Mouse (Mus musculus) CH12.LX (cell line): Measurements from ENCODE around the gene Ccdc15. TPM values are rescaled to one million over a fixed set of nuclear protein-coding genes. Genes with fewer than 3 reads are reported as not detected.

Experiments
- DNase-seq: peaks from one replicate; pipeline ENCODE4 v3.0.0-alpha.2; 2013; ENCODE audit errors: extremely low read depth
- H3K27ac ChIP-seq: 2 replicates; pipeline ENCODE4 v1.5.1; 2012; ENCODE audit warnings: low read depth, mild to moderate bottlenecking, control low read depth, moderate library complexity; ENCODE audit not compliant: insufficient read depth
- H3K27me3 ChIP-seq: replicated peaks from 2 replicates; pipeline ENCODE3; 2012; ENCODE audit warnings: inconsistent platforms
- H3K36me3 ChIP-seq, 2 experiments: replicated peaks in 1 of 2; 2 replicates each; pipeline versions ENCODE3 to v1.6.1; 2012; ENCODE audit warnings: inconsistent platforms in 1 of 2, low read length in 1 of 2, mild to moderate bottlenecking in 1 of 2, mixed read lengths in 1 of 2, moderate library complexity in 1 of 2; ENCODE audit not compliant: control insufficient read depth in 1 of 2, insufficient read depth in 1 of 2
- H3K4me1 ChIP-seq, 2 experiments: 2 replicates each; pipeline ENCODE4 v1.6.1; 2012; ENCODE audit warnings: inconsistent platforms in 1 of 2, moderate library complexity in 1 of 2; ENCODE audit not compliant: insufficient read depth in 2 of 2, control insufficient read depth in 1 of 2
- H3K4me2 ChIP-seq: 2 replicates; pipeline ENCODE4 v1.6.1; 2012; ENCODE audit warnings: low read depth, mild to moderate bottlenecking, control low read depth; ENCODE audit not compliant: poor library complexity, insufficient read depth, severe bottlenecking
- H3K4me3 ChIP-seq, 3 experiments: fragments of 150-350 bp in 1 of 3; sonication (generic) in 1 of 3; replicated peaks in 1 of 3; 2 replicates each; pipeline versions ENCODE3 to v1.5.1; 2011 to 2012; ENCODE audit warnings: low read depth in 2 of 3, low read length in 2 of 3, mild to moderate bottlenecking in 2 of 3, moderate library complexity in 2 of 3, control low read depth in 1 of 3, improper control_type of control experiment in 1 of 3, inconsistent platforms in 1 of 3, mixed read lengths in 1 of 3; ENCODE audit not compliant: poor library complexity in 1 of 3
- H3K79me2 ChIP-seq: replicated peaks from 2 replicates; pipeline ENCODE4 v1.6.1; 2012; ENCODE audit warnings: mild to moderate bottlenecking, moderate library complexity; ENCODE audit not compliant: control insufficient read depth, poor library complexity, insufficient read depth, severe bottlenecking; ENCODE audit errors: extremely low read depth
- H3K9ac ChIP-seq: 2 replicates; pipeline ENCODE4 v1.6.1; 2012; ENCODE audit warnings: low read depth, mild to moderate bottlenecking, control low read depth, moderate library complexity; ENCODE audit not compliant: insufficient read depth
- H3K9me3 ChIP-seq: replicated peaks from 2 replicates; pipeline ENCODE3; 2012; ENCODE audit warnings: low read length, inconsistent platforms, mixed read lengths
- BHLHE40 ChIP-seq: IDR thresholded peaks from 2 replicates; pipeline ENCODE4 v1.6.1; 2011; ENCODE audit warnings: mild to moderate bottlenecking, low read depth, low read length, improper control_type of control experiment
- CTCF ChIP-seq, 2 experiments: IDR thresholded peaks in 1 of 2; conservative IDR thresholded peaks in 1 of 2; 2 replicates each; pipeline ENCODE4 v1.5.1; 2011 to 2012; ENCODE audit warnings: low read depth in 2 of 2, low read length in 2 of 2, improper control_type of control experiment in 1 of 2, inconsistent platforms in 1 of 2, mild to moderate bottlenecking in 1 of 2, moderate library complexity in 1 of 2
- EP300 ChIP-seq: IDR thresholded peaks from 2 replicates; pipeline ENCODE4 v1.6.1; 2011; ENCODE audit warnings: low read length, improper control_type of control experiment
- ETS1 ChIP-seq: conservative IDR thresholded peaks from 2 replicates; pipeline ENCODE4 v1.6.1; 2012; ENCODE audit warnings: low read depth, mild to moderate bottlenecking, inconsistent platforms, low read length, improper control_type of control experiment, moderate library complexity
- GABPA ChIP-seq: IDR thresholded peaks from 2 replicates; pipeline ENCODE4 v1.6.1; 2012; ENCODE audit warnings: low read depth, low read length, improper control_type of control experiment, inconsistent platforms; ENCODE audit not compliant: insufficient replicate concordance
- KAT2A ChIP-seq: IDR thresholded peaks from 2 replicates; pipeline ENCODE4 v1.6.1; 2012; ENCODE audit warnings: low read length, improper control_type of control experiment, inconsistent platforms; ENCODE audit not compliant: insufficient replicate concordance
- MAFK ChIP-seq: IDR thresholded peaks from 2 replicates; pipeline ENCODE4 v1.6.1; 2011; ENCODE audit warnings: low read length, improper control_type of control experiment; ENCODE audit not compliant: insufficient replicate concordance
- MEF2A ChIP-seq: IDR thresholded peaks from 2 replicates; pipeline ENCODE4 v1.6.1; 2014; ENCODE audit warnings: low read depth, mild to moderate bottlenecking, inconsistent platforms, low read length, improper control_type of control experiment, borderline replicate concordance
- MYC ChIP-seq: IDR thresholded peaks from 2 replicates; pipeline ENCODE4 v1.6.1; 2011; ENCODE audit warnings: low read depth, mild to moderate bottlenecking, improper control_type of control experiment, low read length
- NELFE ChIP-seq: IDR thresholded peaks from 2 replicates; pipeline ENCODE4 v1.6.1; 2011; ENCODE audit warnings: low read depth, low read length, improper control_type of control experiment
- PAX5 ChIP-seq: IDR thresholded peaks from 2 replicates; pipeline ENCODE4 v1.6.1; 2012; ENCODE audit warnings: low read length, inconsistent platforms, mixed read lengths
- RAD21 ChIP-seq: IDR thresholded peaks from 2 replicates; pipeline ENCODE4 v1.6.1; 2011; ENCODE audit warnings: low read depth, mild to moderate bottlenecking, low read length, improper control_type of control experiment, moderate library complexity
- SMC3 ChIP-seq: IDR thresholded peaks from 2 replicates; pipeline ENCODE4 v1.6.1; 2011; ENCODE audit warnings: low read depth, low read length, improper control_type of control experiment
- UBTF ChIP-seq: IDR thresholded peaks from 2 replicates; pipeline ENCODE4 v1.6.1; 2012; ENCODE audit warnings: low read depth, mild to moderate bottlenecking, inconsistent platforms, low read length, improper control_type of control experiment, moderate library complexity
- USF1 ChIP-seq: IDR thresholded peaks from 2 replicates; pipeline ENCODE4 v1.6.1; 2014; ENCODE audit warnings: low read depth, mild to moderate bottlenecking, inconsistent platforms, low read length, improper control_type of control experiment
- ZC3H11A ChIP-seq: IDR thresholded peaks from 2 replicates; pipeline ENCODE4 v1.6.1; 2012; ENCODE audit warnings: low read depth, mild to moderate bottlenecking, inconsistent platforms, low read length, improper control_type of control experiment
- ZMIZ1 ChIP-seq: IDR thresholded peaks from 2 replicates; pipeline ENCODE4 v1.6.1; 2012; ENCODE audit warnings: low read depth, mild to moderate bottlenecking, inconsistent platforms, low read length, improper control_type of control experiment
- dilution Hi-C: fragments of 300-500 bp; cut with MboI; formaldehyde crosslinking; loops from 2 replicates; pipeline ENCODE4 v1.14.3; 2020; ENCODE audit warnings: low sequenced_read_pairs; ENCODE audit not compliant: extremely low pct_unique_long_range_greater_than_20kb, extremely low pct_ligation_motif_present
- in situ Hi-C: fragments of 300-500 bp; cut with MboI; formaldehyde crosslinking; loops from 3 replicates; pipeline ENCODE4 v1.14.3; 2019; ENCODE audit warnings: low sequenced_read_pairs, low pct_ligation_motif_present, low pct_unique_long_range_greater_than_20kb, mixed read lengths
- polyA plus RNA-seq: library from polyadenylated mRNA; unstranded; fragments of >175 nt; gene quantifications from 2 replicates; pipeline ENCODE4 v1.2.1, GENCODE M21; 2012; ENCODE audit warnings: low read depth; ENCODE audit not compliant: insufficient read length
- total RNA-seq, 2 experiments: library from RNA; depleted of rRNA; stranded (reverse); fragments of 300-350 nt in 1 of 2; fragments of >200 nt in 1 of 2; gene quantifications; 2 replicates each; pipeline ENCODE4 v1.2.3; 2012 to 2014

Gene Ccdc15
- total and polyA plus RNA-seq, 3 experiments: 5.3 to 7.0 (median 6.3) TPM

DNA sequence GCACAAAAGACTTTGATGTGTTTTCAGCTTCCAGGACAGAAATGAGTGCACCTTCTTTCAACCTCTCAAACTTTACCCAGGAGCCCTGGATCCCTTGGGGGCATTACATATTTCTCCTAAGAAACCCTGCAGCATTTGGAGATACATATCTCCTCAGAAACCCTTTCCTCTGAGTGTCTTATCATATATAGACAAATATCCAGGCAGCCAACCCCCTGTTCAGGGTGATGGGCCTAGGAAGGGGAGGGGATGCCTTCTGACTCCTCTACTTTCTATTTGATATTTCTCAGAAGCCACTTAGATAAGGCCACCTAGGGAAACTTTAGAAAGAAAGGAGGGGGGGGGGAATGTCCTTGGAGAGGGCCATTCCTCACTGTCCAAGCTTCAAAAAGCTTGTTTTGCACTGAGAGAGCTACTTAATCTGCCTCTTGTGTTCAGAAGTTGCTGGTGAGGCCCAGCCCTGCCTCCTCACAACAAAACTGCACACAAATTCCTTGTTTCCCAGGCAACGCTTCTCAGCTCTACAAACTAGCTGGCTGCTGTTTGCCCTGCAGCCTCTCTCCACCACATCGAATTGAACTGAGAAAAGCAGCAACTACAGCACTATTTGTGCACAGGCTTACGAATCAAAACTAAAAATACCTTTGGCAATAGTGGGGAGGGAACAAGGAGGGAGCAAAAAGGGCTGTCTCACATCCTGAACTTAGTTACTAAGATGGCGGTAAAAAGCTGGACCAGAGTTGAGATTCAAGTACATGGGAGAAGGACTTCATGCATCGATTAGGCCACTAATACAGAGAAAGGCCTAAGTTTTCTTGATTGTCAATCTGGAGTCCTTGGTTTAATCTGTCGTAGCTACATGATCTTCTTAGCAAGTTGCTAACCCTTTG, 11.3 kb upstream of the Ccdc15 start:
- H3K4me1 ChIP-seq: peaks cover 0 to 8% of the 10 kb centered on the region in 2 experiments; a peak in 1 of 4 replicates
- DNase-seq: no peak
- no peaks in the 10 kb centered on the region for H3K36me3 ChIP-seq
- no peak overlapping the region for H3K4me2 ChIP-seq
- no peaks in the 10 kb centered on the region for H3K79me2 ChIP-seq
- in situ Hi-C loops: no loop called here
- H3K4me3 ChIP-seq: no peak overlapping the region
- no peak overlapping the region for H3K9ac ChIP-seq
- no peak overlapping the region for H3K27ac ChIP-seq
- no peaks in the 10 kb centered on the region for H3K27me3 ChIP-seq
- H3K9me3 ChIP-seq: no peaks in the 10 kb centered on the region
- dilution Hi-C loops: no loop called here
- TF ChIP-seq ZC3H11A: no peak
- TF ChIP-seq KAT2A: no peak
- TF ChIP-seq PAX5: no peak
- no peak for TF ChIP-seq NELFE
- no peak for TF ChIP-seq RAD21
- TF ChIP-seq MEF2A: no peak
- TF ChIP-seq, all 38 proteins: peak for 0

- dilution Hi-C loops: no loop called here
- H3K4me3 ChIP-seq: no peak overlapping the region
These were observed 10.6 kb upstream of the Ccdc15 start for GRCm38 (mm10) chr9:37358713-37359330.

More at GRCm38 (mm10) chr9:37358713-37359330, 10.6 kb upstream of the Ccdc15 start:
- DNase-seq: no peak
- no peaks in the 10 kb centered on the region for H3K36me3 ChIP-seq
- H3K9me3 ChIP-seq: no peaks in the 10 kb centered on the region
- H3K27me3 ChIP-seq: no peaks in the 10 kb centered on the region
- H3K79me2 ChIP-seq: no peaks in the 10 kb centered on the region
- H3K27ac ChIP-seq: no peak overlapping the region
- in situ Hi-C loops: no loop called here
- H3K4me1 ChIP-seq: peaks cover 0 to 8% of the 10 kb centered on the region in 2 experiments; a peak in 1 of 4 replicates
- TF ChIP-seq ZMIZ1 (no peak), CTCF (conservative IDR thresholded peaks at IDR 0.05 in 1 of 2, IDR thresholded peaks at IDR 0.05 in 1 of 2; ENCODE audit: low read depth in 2 of 2, low read length in 2 of 2) (no peak), BHLHE40 (no peak), UBTF (no peak), SMC3 (no peak), ETS1 (no peak), MAFK (no peak), USF1 (no peak), GABPA (no peak), MEF2A (no peak), EP300 (no peak), MYC (no peak)
- no peak overlapping the region for H3K4me2 ChIP-seq
- H3K9ac ChIP-seq: no peak overlapping the region
